Mouse (Mus musculus): ENCODE measurements at regions not wholly inside any gene's neighbourhood (a gene's known extent, or its start where the extent isn't known, plus 50 kb on each side); places are given as distances from the start of the nearest gene placed in this dataset.
A peak's percentile ranks its signal among the peaks of the same experiment; 100 is the strongest.

GRCm38 (mm10) chr8:90192856-90193255, 155.3 kb downstream of the Tox3 start:
- no peaks in the 10 kb centered on the region for H3K36me3 ChIP-seq (ENCODE audit: insufficient read depth, low read length)
- H3K27me3 ChIP-seq (ENCODE audit: insufficient read depth, low read length): no peaks in the 10 kb centered on the region
- no peak overlapping the region for H3K4me3 ChIP-seq (replicated peaks; ENCODE audit: low read length)
- no peaks in the 10 kb centered on the region for H3K4me1 ChIP-seq (replicated peaks; ENCODE audit: low read depth, low read length)
- no peak for TF ChIP-seq CTCF (conservative IDR thresholded peaks at IDR 0.05; ENCODE audit: low read length)
- no peak for TF ChIP-seq POU5F1 (IDR thresholded peaks at IDR 0.05; ENCODE audit: borderline replicate concordance, low read length)
- TF ChIP-seq NANOG (IDR thresholded peaks at IDR 0.05; ENCODE audit: borderline replicate concordance, low read length): no peak
- no peaks in the 10 kb centered on the region for H3K9me3 ChIP-seq (ENCODE audit: low read length)

- Histone ChIP-seq H3K9me3 (ENCODE audit: low read length) (no peaks in the 10 kb centered on the region), H3K4me1 (replicated peaks; ENCODE audit: low read depth, low read length) (peaks cover 16% of the 10 kb centered on the region), H3K4me3 (replicated peaks; ENCODE audit: low read length) (no peak overlapping the region), H3K36me3 (ENCODE audit: insufficient read depth, low read length) (no peaks in the 10 kb centered on the region), H3K27me3 (ENCODE audit: insufficient read depth, low read length) (no peaks in the 10 kb centered on the region)
- TF ChIP-seq NANOG (IDR thresholded peaks at IDR 0.05; ENCODE audit: borderline replicate concordance, low read length): peak; percentile 73
- no peak for TF ChIP-seq POU5F1 (IDR thresholded peaks at IDR 0.05; ENCODE audit: borderline replicate concordance, low read length)
These were observed 165.3 kb downstream of the Tox3 start for GRCm38 (mm10) chr8:90182807-90183206.

- H3K36me3 ChIP-seq (ENCODE audit: insufficient read depth, low read length): no peaks in the 10 kb centered on the region
- H3K4me3 ChIP-seq (replicated peaks; ENCODE audit: low read length): no peak overlapping the region
- no peaks in the 10 kb centered on the region for H3K4me1 ChIP-seq (replicated peaks; ENCODE audit: low read depth, low read length)
- no peaks in the 10 kb centered on the region for H3K9me3 ChIP-seq (ENCODE audit: low read length)
- TF ChIP-seq NANOG (IDR thresholded peaks at IDR 0.05; ENCODE audit: borderline replicate concordance, low read length): no peak
- no peak for TF ChIP-seq CTCF (conservative IDR thresholded peaks at IDR 0.05; ENCODE audit: low read length)
- TF ChIP-seq POU5F1 (IDR thresholded peaks at IDR 0.05; ENCODE audit: borderline replicate concordance, low read length): no peak
- H3K27me3 ChIP-seq (ENCODE audit: insufficient read depth, low read length): no peaks in the 10 kb centered on the region
These were observed 171.4 kb downstream of the Tox3 start for GRCm38 (mm10) chr8:90176771-90177170.

- TF ChIP-seq CTCF (conservative IDR thresholded peaks at IDR 0.05; ENCODE audit: low read length) (no peak), NANOG (IDR thresholded peaks at IDR 0.05; ENCODE audit: borderline replicate concordance, low read length) (no peak), POU5F1 (IDR thresholded peaks at IDR 0.05; ENCODE audit: borderline replicate concordance, low read length) (no peak)
- H3K36me3 ChIP-seq (ENCODE audit: insufficient read depth, low read length): no peaks in the 10 kb centered on the region
- H3K4me1 ChIP-seq (replicated peaks; ENCODE audit: low read depth, low read length): no peaks in the 10 kb centered on the region
- no peaks in the 10 kb centered on the region for H3K27me3 ChIP-seq (ENCODE audit: insufficient read depth, low read length)
- no peak overlapping the region for H3K4me3 ChIP-seq (replicated peaks; ENCODE audit: low read length)
- no peaks in the 10 kb centered on the region for H3K9me3 ChIP-seq (ENCODE audit: low read length)
These were observed 171.8 kb downstream of the Tox3 start for GRCm38 (mm10) chr8:90176335-90176734.

- TF ChIP-seq CTCF (conservative IDR thresholded peaks at IDR 0.05; ENCODE audit: low read length) (no peak), NANOG (IDR thresholded peaks at IDR 0.05; ENCODE audit: borderline replicate concordance, low read length) (no peak), POU5F1 (IDR thresholded peaks at IDR 0.05; ENCODE audit: borderline replicate concordance, low read length) (no peak)
- Histone ChIP-seq H3K9me3 (ENCODE audit: low read length) (no peaks in the 10 kb centered on the region), H3K27me3 (ENCODE audit: insufficient read depth, low read length) (no peaks in the 10 kb centered on the region), H3K4me3 (replicated peaks; ENCODE audit: low read length) (no peak overlapping the region), H3K36me3 (ENCODE audit: insufficient read depth, low read length) (no peaks in the 10 kb centered on the region), H3K4me1 (replicated peaks; ENCODE audit: low read depth, low read length) (no peaks in the 10 kb centered on the region)
These were observed 181.5 kb downstream of the Tox3 start for GRCm38 (mm10) chr8:90166639-90167038.

GRCm38 (mm10) chr8:90151477-90151876, 196.7 kb downstream of the Tox3 start:
- Histone ChIP-seq H3K27me3 (ENCODE audit: insufficient read depth, low read length) (no peaks in the 10 kb centered on the region), H3K4me1 (replicated peaks; ENCODE audit: low read depth, low read length) (no peaks in the 10 kb centered on the region), H3K36me3 (ENCODE audit: insufficient read depth, low read length) (no peaks in the 10 kb centered on the region), H3K9me3 (ENCODE audit: low read length) (no peaks in the 10 kb centered on the region), H3K4me3 (replicated peaks; ENCODE audit: low read length) (no peak overlapping the region)
- TF ChIP-seq CTCF (conservative IDR thresholded peaks at IDR 0.05; ENCODE audit: low read length) (no peak), NANOG (IDR thresholded peaks at IDR 0.05; ENCODE audit: borderline replicate concordance, low read length) (no peak), POU5F1 (IDR thresholded peaks at IDR 0.05; ENCODE audit: borderline replicate concordance, low read length) (no peak)

- Histone ChIP-seq H3K36me3 (ENCODE audit: insufficient read depth, low read length) (no peaks in the 10 kb centered on the region), H3K4me1 (replicated peaks; ENCODE audit: low read depth, low read length) (no peaks in the 10 kb centered on the region), H3K9me3 (ENCODE audit: low read length) (no peaks in the 10 kb centered on the region), H3K27me3 (ENCODE audit: insufficient read depth, low read length) (no peaks in the 10 kb centered on the region), H3K4me3 (replicated peaks; ENCODE audit: low read length) (no peak overlapping the region)
- TF ChIP-seq NANOG (IDR thresholded peaks at IDR 0.05; ENCODE audit: borderline replicate concordance, low read length) (no peak), CTCF (conservative IDR thresholded peaks at IDR 0.05; ENCODE audit: low read length) (no peak), POU5F1 (IDR thresholded peaks at IDR 0.05; ENCODE audit: borderline replicate concordance, low read length) (no peak)
These were observed 198.2 kb downstream of the Tox3 start for GRCm38 (mm10) chr8:90149903-90150302.

GRCm38 (mm10) chr8:90134626-90135025, 213.5 kb downstream of the Tox3 start:
- Histone ChIP-seq H3K4me3 (replicated peaks; ENCODE audit: low read length) (no peak overlapping the region), H3K9me3 (ENCODE audit: low read length) (no peaks in the 10 kb centered on the region), H3K36me3 (ENCODE audit: insufficient read depth, low read length) (no peaks in the 10 kb centered on the region), H3K27me3 (ENCODE audit: insufficient read depth, low read length) (no peaks in the 10 kb centered on the region), H3K4me1 (replicated peaks; ENCODE audit: low read depth, low read length) (no peaks in the 10 kb centered on the region)
- TF ChIP-seq CTCF (conservative IDR thresholded peaks at IDR 0.05; ENCODE audit: low read length) (no peak), POU5F1 (IDR thresholded peaks at IDR 0.05; ENCODE audit: borderline replicate concordance, low read length) (no peak), NANOG (IDR thresholded peaks at IDR 0.05; ENCODE audit: borderline replicate concordance, low read length) (no peak)

GRCm38 (mm10) chr8:90130704-90131267, 217.4 kb downstream of the Tox3 start:
- no peak for TF ChIP-seq CTCF (conservative IDR thresholded peaks at IDR 0.05; ENCODE audit: low read length)
- no peak for TF ChIP-seq POU5F1 (IDR thresholded peaks at IDR 0.05; ENCODE audit: borderline replicate concordance, low read length)
- TF ChIP-seq NANOG (IDR thresholded peaks at IDR 0.05; ENCODE audit: borderline replicate concordance, low read length): no peak
- Histone ChIP-seq H3K4me1 (replicated peaks; ENCODE audit: low read depth, low read length) (no peaks in the 10 kb centered on the region), H3K9me3 (ENCODE audit: low read length) (no peaks in the 10 kb centered on the region), H3K27me3 (ENCODE audit: insufficient read depth, low read length) (no peaks in the 10 kb centered on the region), H3K4me3 (replicated peaks; ENCODE audit: low read length) (no peak overlapping the region), H3K36me3 (ENCODE audit: insufficient read depth, low read length) (no peaks in the 10 kb centered on the region)

Measured in E14TG2a.4 (cell line).